Mouse (Mus musculus) yolk sac, embryonic 10.5 days (tissue): Measurements from ENCODE around the gene Ylpm1.

Experiments
- DNase-seq: peaks from one replicate; pipeline ENCODE4 v3.0.0-alpha.2; 2017; ENCODE audit warnings: low spot score

The Ylpm1 gene

DNA sequence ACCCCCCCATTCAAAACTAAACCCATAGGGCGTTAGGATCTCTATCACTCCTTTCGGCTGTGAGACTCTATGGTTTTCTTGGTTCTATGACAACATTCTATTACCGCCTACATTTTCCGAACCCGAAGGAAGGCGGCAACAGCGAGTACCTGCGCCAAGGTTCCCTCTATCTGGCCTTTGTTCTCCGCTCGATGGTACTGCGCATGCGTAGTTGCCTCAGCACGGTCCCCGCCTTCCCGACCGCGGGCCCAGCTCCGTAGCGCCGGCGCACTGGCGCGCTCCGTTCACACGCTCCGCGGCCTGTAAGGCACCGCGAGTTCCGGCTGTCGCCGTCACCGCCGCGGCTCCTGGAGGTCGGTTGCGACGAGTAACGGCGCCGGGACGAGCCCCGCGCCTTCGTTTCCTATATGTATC lies at the start of gene Ylpm1:
Gene Ylpm1, plus strand, starts transcription at position 239 of the 414 bp plus-strand sequence.
- peak; percentile 95 for DNase-seq

DNA sequence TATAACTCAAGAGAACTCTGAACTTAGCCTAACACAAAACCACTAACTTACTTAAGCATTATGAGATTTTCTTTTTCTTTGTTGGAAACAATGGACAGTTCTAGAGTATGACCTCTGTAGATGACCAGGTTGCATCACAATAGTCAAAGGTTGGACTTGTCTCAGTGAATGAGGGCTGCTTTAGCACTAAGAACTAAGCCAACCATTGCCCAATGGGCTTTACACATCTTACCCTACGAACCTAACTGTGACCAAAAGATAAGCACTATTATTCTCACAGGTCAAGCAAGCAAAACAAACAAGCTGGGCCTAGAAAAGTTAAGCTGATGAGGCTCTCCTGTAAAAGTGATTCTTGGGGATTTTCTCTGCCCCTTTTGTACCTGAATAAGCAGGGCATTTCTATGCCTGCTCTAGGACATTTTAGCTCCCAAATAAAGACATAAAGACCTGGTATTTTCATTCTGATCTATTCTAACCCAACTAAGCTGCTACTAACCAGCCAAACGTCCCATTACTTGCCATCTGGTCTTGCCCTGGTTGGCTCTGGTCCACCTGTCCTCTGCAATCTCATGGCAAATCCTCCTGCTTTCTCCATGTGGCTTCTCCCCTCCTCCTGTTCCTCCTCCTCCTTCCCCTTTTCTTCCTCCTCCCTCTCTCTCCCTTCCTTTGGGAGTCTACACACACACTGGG lies 48.1 kb upstream of the Ylpm1 start:
- no peak for DNase-seq

DNA sequence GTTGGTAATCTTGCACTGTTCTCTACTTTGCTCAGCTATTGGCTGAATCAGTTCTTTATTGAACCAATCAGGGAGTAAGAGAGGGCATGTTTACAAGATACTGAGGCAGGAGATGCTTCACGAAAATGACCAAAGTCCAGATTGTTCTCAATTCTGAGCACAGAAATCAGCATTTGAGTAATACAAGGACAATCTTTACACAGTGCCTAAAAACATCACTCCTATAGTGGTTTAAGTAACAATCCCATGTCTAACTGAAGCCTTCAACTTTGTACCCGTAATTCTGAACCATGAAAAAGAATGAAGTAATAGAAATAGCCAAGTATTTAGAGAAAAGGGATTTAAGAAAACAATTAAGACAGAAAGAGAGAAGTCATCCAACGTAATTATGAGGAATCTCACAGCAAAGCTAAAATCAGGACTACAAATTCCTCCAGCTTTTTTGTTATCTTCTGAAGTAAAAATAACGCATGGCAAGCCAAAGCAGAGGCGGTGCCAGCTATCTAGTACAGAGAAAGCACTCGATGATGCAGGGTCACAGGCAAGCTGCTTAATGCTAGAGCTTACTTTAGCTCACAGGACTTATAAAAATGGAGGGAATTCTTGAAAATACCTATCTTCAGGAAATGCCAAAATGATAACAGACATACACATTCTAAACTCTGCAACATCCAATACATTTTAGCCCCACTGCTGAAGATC lies 47.4 kb upstream of the Ylpm1 start:
- no peak for DNase-seq

DNA sequence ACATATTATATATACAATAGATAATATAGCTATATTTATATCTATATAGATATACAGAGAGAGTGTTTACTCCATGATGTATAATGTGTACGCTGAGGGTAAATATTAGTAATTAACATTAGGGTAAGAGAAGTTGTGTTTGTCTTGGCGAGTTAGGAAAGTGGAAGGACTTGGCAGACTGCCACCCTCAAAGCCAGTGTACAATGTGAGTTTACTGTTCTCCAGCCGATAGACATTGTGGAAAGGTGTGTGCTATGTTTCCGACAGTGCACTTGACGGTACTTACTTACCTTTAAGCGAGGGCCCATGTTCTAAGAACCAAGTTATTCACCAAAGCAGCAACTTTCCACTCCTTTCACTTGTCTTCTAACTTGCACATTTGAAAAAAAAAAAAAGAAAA lies 45.4 kb upstream of the Ylpm1 start:
- no peak for DNase-seq

DNA sequence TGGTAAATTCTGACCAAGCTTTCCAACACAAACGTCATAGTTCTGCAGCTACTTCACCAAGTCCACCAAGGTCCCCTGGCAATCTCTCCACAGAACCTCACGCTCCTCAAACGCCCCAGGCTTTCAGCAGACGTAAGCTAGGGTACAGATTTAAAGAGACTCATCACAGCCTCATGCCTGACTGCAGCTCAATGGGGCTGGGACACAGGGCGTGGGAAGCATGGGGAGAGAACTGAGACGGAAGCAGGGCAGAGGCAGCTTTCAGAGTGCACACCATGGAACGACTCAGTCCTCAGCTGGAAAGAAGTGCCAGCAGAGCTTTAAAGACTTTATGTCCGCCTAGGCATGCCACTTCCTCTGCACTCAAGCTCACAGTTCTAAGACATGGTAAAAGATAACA lies 44.6 kb upstream of the Ylpm1 start:
- DNase-seq: no peak

DNA sequence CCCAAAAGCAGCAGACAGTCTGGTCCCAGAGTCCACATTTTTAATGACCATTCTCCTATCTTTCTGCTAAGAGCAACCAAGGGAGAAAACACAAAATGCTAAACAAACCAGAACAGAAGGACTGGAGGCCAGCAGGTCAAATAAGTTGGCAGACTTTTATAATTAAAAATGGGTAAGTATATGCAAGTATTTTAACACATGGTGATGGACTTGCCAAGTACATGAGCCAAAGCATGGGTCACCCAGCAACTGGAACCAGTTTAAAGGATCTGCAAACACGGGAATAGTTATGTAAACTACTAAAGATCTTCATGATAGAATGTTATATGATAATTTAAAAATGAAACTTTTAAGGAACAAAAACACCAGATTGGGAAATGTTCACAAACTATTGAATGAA lies 43.8 kb upstream of the Ylpm1 start:
- DNase-seq: no peak

DNA sequence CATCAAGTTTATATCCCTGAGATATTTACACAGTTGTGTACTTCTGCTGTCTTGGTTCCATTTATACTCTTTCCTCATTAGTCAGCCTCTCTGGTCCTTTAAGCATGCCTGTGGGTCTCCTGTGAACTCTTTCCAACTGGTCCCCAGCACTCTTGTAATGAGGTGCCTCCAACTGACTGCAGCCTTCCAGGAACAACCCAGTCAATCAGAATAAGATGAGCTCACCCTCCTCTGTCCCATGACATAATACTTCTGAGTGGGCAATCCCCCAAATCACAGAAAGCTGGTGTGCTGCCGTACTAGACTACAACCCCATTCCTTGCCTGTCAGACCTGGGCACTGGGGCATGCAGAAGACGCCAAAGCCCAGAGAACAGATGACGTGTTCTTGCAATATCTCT lies 39.8 kb upstream of the Ylpm1 start:
- DNase-seq: no peak

DNA sequence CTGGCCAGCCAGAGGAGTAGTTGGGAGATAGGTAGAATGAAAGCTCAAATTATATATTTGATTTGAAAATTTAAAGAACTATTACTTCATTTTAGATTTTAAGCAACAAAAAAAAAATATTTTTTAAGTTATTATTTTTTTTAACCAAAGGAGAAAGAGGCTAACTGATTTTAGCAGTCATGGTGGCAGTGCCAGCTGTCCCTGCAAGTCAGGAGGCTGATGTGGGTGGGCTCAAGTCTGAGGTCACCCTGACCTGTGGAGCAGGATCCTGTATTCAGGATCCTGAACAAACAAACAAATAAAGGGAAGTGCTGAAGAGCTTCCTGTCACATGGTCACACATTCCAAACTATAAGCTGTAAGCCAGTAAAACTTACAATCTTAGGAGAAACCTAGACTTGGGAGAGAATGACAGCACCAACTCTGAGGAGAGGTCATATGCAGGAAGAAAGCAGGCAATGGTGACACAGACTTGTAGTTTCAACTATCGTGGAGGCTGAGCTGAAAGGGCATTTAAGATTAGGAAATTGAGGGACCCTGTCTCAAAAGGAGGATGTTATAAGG lies 37.2 kb upstream of the Ylpm1 start:
- no peak for DNase-seq

DNA sequence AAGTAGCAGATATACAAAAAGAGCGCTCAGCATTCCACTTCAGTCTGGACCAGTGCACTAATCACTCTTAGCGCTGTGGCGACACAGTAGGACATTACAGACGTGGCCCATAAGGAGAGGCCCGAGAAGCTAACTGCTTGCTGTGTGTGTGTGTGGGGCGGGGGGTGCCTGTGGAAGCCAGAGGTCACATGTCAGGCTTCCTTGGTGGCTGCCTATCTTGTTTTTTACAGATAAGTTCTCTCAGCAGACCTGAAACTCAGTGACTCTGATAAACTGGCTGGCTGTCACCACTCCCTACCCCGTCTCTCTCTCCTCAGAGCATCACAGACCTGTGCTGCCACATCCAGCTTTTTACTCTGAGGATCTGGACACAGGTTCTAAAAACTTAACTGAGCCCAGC lies 33.5 kb upstream of the Ylpm1 start:
- DNase-seq: peak; percentile 21

DNA sequence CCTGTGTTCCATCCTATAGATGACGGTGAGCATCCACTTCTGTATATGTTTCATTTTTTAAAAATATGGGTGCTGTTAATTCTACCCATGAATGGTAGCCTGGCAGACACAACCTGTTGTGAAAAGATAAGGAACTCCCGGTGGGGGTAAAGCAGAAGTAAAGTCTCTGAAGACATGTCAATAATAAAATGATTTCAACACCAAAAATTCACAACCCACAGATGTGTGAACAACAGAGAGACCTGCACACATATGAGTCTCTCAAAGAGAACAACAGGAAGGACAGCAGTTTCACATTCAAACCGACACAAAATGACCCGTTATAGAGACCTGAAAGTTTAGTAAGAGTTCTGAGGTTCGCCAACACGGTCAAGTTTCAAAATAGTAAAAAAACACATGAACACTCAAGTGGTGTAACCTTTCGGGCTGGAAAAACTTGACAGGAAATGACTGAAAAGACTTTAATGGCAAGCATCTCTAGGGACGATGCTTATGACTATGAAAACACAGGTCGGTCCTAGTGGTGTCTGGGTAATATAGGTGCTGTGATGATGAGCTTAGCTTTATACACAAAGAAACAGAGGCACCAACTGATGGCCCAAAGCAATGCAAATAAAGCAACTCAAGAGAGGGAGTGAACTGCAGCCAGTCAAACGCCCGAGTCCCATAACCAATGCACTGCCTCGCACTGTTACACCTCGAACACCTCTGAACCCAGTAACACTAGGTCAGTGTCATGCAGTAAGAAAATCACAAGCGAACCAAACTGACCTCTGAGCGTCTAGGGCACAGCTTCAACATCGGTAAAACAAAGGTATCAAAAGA lies 27.1 kb upstream of the Ylpm1 start:
- no peak for DNase-seq

DNA sequence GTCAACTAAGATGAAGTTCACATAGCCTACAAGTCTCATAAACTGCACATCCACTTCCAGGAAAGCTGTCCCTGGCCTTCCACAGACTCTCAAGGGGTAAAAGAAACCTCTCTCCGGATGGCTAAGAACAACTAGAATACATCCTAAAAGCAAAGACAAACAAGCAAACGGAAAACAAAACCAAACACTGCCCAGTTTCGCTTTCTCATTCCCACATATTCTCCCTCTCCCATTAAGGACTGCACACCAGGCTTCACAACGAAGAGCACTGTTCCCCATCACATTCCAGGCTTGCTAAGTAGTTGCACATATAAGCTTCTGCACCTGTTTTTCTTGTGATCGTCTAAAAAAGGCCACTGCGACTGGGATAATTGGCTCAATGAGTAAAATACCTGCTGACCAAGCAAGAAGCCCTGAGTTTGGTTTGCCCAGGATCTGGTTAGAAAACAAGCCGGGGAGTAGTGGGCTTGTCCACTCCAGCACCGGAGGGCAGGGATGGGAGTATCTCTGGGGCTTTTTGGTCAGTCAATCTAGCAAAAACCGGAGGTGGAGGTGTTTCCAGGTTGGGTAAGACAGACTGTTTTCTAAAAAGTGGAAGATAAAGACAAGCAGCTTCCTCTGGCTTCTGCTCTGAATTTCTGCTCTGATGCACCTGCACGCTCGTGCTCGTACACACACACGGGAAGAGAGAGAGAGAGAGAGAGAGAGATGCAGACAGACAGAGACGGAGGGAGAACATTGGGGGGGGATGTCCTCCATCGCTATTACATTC lies 26.3 kb upstream of the Ylpm1 start:
- no peak for DNase-seq

DNA sequence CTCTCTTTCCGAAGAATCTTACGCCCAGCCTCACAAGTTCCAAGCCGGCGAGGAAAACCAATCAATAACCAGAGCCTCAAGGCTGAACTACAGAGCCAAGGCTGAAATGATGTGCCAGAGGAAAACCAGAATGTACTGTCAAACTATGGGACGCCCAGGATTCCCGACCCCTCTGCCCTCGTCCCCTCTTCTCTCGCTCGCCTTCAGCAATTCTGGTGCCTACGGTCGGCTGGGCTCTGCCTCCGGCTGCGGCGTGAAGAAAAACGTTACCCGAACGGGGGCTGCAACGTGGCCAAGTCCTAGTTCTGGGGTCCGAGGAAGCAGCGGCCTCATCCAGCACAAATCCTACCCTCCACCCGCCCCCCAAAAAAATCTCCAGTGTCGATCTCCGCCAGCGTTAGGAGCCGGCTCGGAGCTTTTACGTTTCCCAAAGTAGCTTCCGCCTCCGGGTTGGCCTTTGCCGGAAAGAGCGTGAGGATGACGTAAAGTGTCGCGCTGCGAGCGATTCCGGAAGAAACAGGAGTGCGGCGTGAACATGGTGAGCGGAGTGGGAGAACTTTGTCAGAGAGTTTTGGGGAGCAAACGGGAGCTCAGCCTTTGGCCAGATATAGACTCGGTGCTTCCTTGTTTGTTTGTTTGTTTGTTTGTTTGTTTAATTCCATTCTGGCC lies 25.6 kb upstream of the Ylpm1 start, which contains the start of the genes Fcf1 and Arel1:
Gene Fcf1, plus strand, starts transcription at position 470 of the 669 bp plus-strand sequence.
Gene Arel1, minus strand, starts transcription at position 473 of the 669 bp plus-strand sequence.
- peak; percentile 84 for DNase-seq

DNA sequence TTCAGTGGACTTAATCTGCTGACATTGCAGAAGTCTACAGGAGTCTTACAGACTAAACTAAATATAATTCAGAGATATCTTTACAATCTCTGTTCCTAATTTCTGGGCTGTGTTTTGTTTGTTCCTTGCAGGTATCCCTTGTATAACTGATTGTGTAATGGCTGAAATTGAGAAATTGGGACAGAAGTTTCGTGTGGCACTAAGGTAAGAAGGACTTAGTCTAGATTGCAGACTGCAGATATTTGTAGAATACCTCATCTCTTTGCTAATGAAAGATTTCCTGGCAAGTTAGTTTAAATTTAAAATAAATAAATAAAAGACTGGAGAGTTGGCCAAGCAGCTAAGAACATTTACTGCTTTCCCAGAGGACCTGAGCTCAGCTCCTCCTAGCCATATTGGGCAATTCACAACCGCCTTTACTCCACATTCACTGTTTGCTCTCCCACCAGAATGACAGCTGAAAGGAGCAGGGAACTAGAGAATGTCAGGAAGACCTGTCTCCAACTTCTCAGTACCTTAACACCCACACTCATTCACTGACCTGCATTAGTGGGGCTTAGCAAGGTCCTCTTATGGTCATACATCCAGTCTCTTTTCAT lies 16.8 kb upstream of the Ylpm1 start:
- no peak for DNase-seq

DNA sequence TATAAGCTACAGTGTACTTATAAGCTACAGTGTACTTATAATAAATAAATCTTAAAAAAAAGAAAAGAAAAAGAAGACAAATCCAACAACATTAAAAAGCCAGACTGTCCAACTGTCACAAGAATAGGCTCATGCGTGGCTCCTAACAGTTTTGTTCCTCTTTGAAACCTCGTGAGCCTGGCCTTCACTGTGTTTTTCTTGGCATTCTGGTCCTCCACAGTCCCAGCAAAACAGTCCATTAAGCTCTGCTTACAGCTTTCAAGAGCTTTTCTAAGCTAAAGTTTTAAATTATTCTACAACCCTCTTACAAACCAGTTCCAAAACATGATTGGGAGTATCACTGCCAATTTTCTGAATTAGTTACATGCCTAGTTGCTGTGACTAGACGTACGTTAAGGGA lies 6.7 kb upstream of the Ylpm1 start:
- no peak for DNase-seq

DNA sequence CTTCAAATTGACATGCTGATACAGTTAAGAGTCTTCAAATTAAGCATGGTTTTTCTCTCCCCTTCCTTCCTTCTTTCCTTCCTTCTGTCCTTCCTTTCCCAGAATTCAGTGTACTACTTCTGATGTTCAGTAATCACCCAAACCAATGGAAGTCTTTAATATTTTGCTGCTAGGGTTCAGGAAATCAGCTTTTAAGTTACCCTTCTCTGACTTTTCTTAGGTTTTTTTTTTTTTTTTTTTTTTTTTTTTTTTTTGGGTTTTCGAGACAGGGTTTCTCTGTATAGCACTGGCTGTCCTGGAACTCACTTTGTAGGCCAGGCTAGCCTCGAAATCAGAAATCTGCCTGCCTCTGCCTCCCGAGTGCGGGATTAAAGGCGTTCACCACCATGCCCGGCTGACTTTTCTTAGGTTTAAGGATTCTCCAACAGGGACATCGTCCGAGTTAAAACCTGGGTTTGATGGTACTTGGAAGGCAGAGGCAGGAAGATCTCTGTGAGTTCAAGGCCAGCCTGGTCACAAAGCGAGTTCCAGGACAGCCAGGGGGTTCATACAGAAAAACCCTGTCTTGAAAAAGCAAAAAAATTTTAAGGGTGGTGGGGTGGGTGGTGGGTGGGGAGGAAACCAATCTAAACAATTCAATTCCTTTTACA lies 884 bp upstream of the Ylpm1 start:
- DNase-seq: no peak

DNA sequence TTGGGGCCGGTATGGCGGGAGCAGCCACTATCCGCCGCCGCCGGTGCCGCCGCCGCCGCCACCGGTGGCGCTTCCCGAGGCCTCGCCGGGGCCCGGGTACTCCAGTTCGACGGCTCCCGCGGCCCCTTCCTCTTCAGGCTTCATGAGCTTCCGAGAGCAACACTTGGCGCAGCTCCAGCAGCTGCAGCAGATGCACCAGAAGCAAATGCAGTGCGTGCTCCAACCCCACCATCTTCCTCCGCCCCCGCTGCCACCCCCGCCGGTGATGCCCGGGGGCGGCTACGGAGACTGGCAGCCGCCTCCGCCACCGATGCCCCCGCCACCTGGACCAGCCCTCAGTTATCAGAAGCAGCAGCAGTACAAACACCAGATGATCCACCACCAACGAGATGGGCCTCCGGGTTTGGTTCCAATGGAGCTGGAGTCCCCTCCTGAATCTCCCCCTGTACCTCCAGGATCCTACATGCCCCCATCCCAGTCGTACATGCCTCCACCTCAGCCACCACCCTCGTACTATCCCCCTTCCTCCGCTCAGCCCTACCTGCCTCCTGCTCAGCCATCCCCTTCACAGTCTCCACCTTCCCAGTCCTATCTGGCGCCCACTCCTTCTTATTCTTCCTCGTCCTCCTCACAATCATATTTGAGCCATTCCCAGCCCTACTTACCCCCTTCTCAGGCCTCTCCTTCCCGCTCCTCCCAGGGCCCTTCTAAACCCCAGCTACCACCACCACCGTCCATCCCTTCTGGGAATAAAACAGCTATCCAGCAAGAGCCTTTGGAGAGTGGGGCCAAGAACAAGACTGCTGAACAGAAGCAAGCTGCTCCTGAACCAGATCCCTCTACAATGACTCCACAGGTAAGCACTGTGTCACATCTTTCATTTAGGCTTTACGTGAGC lies 629 bp downstream of the Ylpm1 start:
- no peak for DNase-seq

DNA sequence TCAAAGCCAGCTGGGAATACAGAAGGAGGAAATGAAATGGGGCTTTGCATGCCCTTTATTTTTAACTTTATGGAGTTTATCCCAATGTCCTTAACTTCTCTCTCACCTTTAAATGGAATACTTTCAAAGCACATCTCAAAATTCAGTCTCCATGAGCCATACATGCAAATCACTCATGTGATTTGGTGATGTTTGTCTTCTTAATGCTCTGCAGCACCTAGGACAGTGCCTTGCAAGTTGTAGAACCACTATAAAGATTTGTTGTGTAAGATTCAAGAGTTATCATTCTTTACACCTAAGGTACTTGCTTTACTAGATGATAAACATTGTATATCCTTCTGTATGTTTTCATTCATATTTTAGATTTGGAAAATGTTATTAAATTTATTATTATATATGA lies 2.9 kb downstream of the Ylpm1 start:
- no peak for DNase-seq

DNA sequence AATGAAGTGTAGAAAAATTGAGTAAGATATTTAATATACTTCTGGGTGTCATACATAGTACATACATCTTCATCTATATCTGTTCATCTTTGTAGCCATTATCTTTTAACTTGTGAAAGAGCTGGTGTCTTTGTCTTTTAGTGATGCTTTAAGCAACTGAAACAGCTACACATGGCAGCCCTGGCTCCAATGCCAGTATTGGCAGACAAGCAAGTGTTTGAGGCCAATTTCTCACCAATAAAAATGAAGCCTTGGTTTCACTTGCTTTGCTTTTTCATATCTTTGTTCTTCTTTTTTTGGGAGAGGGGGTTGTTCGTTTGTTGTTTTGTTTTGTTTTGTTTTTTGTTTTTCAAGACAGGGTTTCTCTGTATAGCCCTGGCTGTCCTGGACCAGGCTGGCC lies 10.1 kb downstream of the Ylpm1 start:
- DNase-seq: no peak

DNA sequence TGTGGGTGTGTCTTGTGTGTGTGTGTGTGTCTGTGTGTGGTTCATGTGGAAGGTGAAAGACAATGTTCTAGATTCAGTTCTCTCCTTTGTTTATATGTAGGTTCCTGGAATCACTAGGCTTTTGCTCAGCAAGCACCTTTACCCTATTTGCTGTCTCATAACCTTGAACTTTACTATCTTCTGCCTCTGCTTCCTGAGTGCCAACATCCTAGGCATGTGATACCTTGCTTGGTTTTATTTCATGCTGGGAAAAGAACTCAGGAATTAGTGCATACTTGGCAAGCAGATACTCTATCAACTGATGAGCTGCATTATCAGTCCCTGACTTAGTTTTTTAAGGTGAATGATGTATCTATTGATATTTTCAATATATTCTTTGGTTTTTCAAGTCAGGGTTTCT lies 10.9 kb downstream of the Ylpm1 start:
- no peak for DNase-seq
